Mouse (Mus musculus): ENCODE data around the gene Cadps. TPM values are rescaled to one million over a fixed set of nuclear protein-coding genes. Genes with fewer than 3 reads are reported as not detected.

Cadps gene
- total RNA-seq, 2 experiments from 2014 or later: not detected

DNA sequence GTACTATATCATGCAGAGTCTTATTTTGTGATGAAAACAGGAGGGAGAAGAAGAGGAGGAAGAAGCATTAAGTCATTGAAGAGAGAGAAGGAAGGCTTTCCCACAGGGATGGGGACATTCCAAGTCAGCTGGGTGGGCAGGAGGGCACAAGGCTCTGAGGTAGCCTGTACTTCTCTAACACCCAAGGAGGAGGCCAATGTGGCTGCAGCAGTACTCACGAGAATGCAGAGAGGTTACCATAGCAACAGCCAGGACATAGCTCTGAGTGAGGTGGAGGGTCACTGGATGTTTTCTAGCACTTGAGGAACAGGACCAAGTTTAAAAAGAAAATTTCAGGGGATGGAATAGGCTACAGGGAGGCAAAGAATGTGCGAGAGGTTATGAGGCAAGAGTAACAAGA is 281.1 kb downstream of the Cadps start:
- ATAC-seq (replicated peaks; ENCODE audit: low FRiP score, low TSS enrichment, poor library complexity, severe bottlenecking): no peak

DNA sequence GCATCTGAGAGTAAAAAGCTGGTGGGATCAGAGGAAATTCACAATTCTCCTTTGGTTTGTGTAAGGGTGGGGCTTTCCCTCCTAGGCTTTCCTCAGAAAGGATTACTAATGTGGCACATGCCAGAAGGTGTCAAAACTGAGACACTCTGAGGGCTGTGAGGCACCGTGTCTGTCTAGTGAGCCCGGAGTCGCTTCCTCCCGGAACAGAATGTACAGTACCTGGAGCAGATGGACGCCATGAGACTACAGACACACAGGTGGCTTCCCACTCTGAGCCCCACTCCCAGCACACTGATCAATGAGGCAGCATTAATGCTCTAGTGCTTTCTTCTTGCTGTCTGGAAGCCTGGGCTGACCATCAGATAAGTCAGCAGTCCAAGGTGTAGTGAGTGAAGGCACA is 283.8 kb downstream of the Cadps start:
- no peak for ATAC-seq (replicated peaks; ENCODE audit: low FRiP score, low TSS enrichment, poor library complexity, severe bottlenecking)

DNA sequence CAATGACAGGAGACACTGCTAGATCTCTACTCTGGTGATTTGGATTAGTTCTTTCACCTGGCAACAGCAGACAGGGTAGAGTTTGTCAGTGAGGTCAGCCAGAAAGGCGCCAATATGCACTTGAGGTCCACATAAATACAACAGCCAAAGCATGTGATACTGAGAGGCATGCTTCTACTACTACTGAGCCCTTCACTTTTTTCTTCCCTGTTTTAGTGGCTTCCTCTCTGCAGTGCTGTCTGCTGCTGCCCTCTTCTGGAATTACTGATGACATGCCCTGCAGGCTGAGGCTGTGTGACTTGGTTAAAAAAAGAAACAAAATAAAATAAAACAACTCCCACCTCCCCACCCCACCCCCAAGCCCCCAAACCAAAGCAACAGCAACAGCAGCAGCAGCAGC is 291.8 kb downstream of the Cadps start:
- no peak for ATAC-seq (replicated peaks; ENCODE audit: low FRiP score, low TSS enrichment, poor library complexity, severe bottlenecking)

DNA sequence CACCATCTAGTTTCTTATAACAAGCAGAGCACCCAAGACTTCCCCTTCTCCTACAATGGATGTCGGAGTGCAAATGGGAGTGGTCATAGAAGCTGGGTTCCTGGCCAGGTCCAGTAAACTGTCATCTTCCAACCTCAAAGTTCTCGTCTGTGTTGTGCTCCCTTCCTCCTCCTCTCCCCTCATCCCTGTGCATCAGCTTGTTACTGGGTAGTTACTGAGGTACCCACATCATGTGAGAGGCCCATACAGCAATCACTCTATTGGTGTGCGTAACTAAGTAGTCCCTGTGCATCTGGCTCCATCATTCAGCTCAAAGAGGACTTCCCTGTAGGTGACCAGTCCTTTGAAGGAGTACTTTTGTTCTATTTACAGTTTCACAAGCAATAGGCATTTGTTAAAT is 292.3 kb downstream of the Cadps start:
- no peak for ATAC-seq (replicated peaks; ENCODE audit: low FRiP score, low TSS enrichment, poor library complexity, severe bottlenecking)

DNA sequence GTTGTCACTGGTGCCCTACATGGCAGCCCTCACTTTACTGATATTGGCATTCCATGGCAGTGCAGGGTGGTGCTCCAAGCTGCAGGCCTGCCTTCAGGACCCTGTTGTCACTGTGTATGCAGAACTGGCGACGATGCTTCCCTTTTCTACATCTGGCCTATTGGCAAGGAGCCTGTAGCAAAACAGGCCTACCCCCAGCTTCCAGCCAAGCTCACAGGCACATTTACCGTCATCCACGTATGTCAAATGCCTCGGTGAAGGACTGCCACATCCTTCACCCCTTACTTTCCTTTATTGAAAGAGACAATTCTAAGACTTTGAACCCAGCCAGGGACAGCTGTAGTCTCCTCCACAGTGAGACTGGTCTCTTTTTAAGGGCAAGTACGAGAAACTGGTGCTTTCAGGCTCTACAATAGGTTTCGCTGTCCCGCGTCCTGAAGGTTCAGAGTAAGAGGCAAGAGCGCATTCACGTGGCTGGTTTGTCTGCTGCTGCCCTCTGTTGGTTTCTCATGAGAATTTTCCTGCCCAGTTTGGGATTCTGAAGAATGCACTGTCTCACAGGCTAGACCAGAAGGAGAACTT is 292.8 kb downstream of the Cadps start:
- ATAC-seq (replicated peaks; ENCODE audit: low FRiP score, low TSS enrichment, poor library complexity, severe bottlenecking): no peak

- ATAC-seq (replicated peaks; ENCODE audit: low FRiP score, low TSS enrichment, poor library complexity, severe bottlenecking): no peak
These were observed 295.6 kb downstream of the Cadps start for GRCm38 (mm10) chr14:12527296-12527695.

- ATAC-seq (replicated peaks; ENCODE audit: low FRiP score, low TSS enrichment, poor library complexity, severe bottlenecking): no peak
These were observed 315.9 kb downstream of the Cadps start for GRCm38 (mm10) chr14:12507018-12507417.

DNA sequence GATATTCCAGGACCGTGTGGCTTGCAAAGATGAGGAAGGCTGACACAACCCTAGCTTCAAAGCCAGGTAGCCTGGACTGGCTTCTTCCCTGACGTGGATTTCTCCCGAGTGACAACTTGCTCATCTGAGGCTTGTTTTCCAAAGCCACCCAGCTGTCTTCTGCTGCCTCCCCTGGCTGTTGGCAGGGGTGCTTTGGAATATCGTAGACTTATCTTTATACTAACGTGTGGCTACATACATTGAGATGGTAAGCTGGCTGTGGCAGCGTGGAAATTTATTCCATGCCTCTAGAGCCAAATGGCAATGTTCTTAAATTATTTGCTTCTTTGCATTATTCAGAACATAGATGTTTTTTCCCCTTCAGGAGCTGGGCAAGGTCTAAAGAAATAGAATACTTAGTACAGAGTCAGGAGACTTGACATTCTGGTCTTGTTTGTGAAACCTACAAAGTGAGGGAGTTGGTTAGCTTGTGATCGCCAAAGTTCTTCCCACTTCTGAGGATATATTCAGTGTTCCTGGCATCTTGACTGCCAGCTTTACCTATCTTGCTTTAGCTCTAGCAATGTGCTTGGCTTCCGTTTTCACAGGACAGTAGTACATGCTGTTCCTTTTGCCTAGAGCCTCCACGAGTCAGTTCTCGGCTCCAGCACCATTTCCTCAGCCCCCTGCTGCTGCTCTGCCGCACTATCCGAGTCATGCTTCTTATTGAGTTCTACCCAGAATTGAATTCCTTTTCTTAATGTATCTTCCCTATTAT is 318.5 kb downstream of the Cadps start:
- no peak for ATAC-seq (replicated peaks; ENCODE audit: low FRiP score, low TSS enrichment, poor library complexity, severe bottlenecking)

GRCm38 (mm10) chr14:12462206-12462605 is 360.7 kb downstream of the Cadps start:
- no peak for ATAC-seq (replicated peaks; ENCODE audit: low FRiP score, low TSS enrichment, poor library complexity, severe bottlenecking)

DNA sequence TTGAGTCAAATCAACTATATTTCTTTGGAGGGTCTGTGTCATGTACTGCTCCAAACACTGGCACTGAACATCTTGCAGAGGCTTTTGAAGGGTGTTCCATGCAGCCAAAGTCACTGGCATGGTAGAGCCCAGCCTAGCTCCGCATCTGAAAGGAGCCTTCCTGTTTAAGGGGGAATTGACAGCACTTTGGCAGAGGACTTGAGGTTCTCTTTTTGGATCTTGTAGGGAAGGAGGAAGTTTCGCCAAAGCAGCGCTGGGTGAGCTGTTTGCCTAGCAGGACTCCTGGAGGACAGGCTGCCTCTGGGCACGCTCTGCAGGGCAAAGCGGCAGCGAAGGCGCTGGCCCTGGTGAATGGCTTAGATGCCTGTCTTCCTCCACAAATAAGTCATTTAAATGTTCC is 363.2 kb downstream of the Cadps start:
- no peak for ATAC-seq (replicated peaks; ENCODE audit: low FRiP score, low TSS enrichment, poor library complexity, severe bottlenecking)

- no peak for ATAC-seq (replicated peaks; ENCODE audit: low FRiP score, low TSS enrichment, poor library complexity, severe bottlenecking)
These were observed 367.8 kb downstream of the Cadps start for GRCm38 (mm10) chr14:12455064-12455591.

DNA sequence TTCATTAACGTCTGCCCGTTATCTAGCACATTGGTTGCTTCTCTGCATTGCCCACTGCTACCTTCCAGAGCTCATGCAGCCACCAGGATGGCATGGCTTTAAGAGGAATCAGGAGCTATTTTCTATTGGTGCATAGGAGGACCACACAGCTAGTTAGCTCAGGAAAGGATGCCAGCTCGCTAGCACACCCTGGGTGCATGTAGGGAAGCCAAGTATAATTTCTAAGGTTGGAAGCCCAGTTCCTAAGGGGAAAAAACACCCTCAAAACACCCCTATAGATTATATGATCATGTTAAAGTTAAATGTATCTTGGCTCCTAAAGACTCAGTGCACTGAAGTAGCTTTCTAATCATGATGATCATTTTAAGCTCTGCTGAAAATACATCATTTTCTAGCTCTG is 372.1 kb downstream of the Cadps start:
- ATAC-seq (replicated peaks; ENCODE audit: low FRiP score, low TSS enrichment, poor library complexity, severe bottlenecking): no peak

DNA sequence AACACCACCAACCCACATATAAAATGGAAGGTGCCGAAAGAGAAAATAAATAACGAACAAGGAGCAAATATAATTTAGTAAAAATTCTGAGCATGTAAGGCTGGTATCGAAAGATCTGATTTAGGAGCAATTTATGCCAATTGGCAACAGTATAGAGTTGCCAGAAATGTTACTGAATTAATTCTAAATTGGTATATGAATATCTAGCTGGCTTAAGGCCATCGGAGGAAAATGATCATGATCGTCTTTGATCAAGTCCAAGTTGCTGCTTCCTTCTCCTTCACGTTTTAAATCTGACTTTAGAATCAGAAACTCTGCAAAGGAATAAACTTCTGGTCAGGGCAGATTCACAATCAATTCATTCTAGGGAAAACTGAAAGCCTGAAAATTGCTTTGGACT is 374.0 kb downstream of the Cadps start:
- no peak for ATAC-seq (replicated peaks; ENCODE audit: low FRiP score, low TSS enrichment, poor library complexity, severe bottlenecking)

- no peak for ATAC-seq (replicated peaks; ENCODE audit: low FRiP score, low TSS enrichment, poor library complexity, severe bottlenecking)
These were observed 381.9 kb downstream of the Cadps start for GRCm38 (mm10) chr14:12441019-12441418.

GRCm38 (mm10) chr14:12437976-12438375 is 384.9 kb downstream of the Cadps start:
- ATAC-seq (replicated peaks; ENCODE audit: low FRiP score, low TSS enrichment, poor library complexity, severe bottlenecking): no peak

GRCm38 (mm10) chr14:12437422-12437821 is 385.5 kb downstream of the Cadps start:
- ATAC-seq (replicated peaks; ENCODE audit: low FRiP score, low TSS enrichment, poor library complexity, severe bottlenecking): no peak

DNA sequence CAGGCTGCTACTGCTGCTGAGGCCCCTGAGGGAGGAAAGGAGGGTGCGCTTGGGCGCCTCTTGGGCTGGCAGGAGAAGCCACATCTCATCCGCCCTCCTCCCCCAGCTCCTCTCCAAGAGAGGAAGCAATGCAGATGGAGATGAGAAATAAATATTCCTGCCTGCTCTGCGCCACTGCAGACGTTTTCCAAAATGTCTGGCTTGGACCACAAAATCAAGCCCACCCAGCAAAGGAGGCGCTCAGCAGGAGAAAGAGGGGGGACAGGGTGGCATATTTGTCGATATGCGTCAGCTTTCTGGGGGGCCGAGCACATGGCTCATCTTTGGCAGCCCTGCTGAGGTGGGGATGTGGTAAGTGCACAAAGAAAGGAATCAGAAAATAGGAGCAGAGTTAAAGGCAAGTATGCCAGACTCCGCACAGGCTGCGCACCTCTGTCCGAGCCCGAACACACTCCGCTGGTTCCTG is 385.9 kb downstream of the Cadps start:
- no peak for ATAC-seq (replicated peaks; ENCODE audit: low FRiP score, low TSS enrichment, poor library complexity, severe bottlenecking)

DNA sequence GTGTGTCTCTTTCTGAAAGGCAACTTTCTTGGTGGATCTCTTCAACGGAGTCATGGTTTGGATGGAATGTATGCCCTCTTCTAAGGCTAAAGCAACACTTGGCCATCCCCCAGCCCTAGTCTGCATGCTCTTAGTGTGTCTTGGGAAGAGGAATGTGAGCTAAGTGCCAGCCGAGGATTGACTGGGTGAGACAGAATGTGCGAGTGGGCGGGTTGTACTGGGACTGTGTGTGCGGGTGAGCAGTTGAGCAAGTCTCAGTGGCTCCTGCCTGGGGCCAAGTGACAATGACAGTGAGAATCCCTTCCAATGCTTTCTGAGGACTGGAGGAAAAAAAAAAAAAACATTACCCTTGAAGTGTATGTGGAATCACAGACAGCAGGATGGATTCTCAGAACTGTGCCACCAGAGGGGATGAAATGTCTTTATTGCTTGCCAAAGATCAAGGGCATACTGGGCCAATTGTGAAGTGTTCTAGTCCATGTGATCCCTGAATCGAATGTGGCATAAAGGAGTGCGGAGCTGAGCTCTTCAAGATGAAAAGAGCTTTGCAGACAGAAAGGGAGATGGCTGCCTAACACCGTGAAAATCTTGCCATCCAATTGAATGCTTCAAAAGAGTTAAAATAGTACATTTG is 394.7 kb downstream of the Cadps start:
- no peak for ATAC-seq (replicated peaks; ENCODE audit: low FRiP score, low TSS enrichment, poor library complexity, severe bottlenecking)

- ATAC-seq (replicated peaks; ENCODE audit: low FRiP score, low TSS enrichment, poor library complexity, severe bottlenecking): no peak
These were observed 397.6 kb downstream of the Cadps start for GRCm38 (mm10) chr14:12425311-12425710.

- no peak for ATAC-seq (replicated peaks; ENCODE audit: low FRiP score, low TSS enrichment, poor library complexity, severe bottlenecking)
These were observed 412.6 kb downstream of the Cadps start for GRCm38 (mm10) chr14:12410276-12410675.

DNA sequence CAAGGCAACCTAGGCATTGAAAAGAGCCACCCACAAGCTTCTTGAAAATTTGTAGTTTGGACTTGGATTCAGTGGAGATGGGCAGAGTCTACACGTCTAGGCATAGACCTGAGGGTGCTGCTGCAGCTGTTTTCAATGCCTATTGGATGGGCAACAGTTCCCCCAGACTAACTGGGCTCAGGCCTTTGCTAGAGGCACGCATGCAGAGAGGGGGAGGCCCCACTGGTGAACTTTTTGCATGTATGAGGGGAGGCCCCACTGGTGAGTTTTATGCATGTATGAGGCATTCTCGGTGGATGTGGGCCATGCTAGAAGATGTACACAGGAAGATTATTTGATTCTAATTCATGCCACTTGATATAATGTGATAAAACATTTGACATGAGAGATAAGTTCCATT is 413.1 kb downstream of the Cadps start:
- no peak for ATAC-seq (replicated peaks; ENCODE audit: low FRiP score, low TSS enrichment, poor library complexity, severe bottlenecking)
